Mouse (Mus musculus) testis, adult 2 months (tissue): ENCODE measurements at regions not wholly inside any gene's neighbourhood (a gene's known extent, or its start where the extent isn't known, plus 50 kb on each side); places are given as distances from the start of the nearest gene placed in this dataset.

Source experiments
- CTCF ChIP-seq: fragments of 200-500 bp; IDR thresholded peaks from 2 replicates; pipeline ENCODE4 v1.5.1; 2012; ENCODE audit warnings: low read depth, mild to moderate bottlenecking, inconsistent platforms, low read length, moderate library complexity; ENCODE audit not compliant: control insufficient read depth, insufficient read depth, insufficient replicate concordance
- POLR2A ChIP-seq: fragments of 200-500 bp; IDR thresholded peaks from 2 replicates; pipeline ENCODE4 v1.6.1; 2012; ENCODE audit warnings: low read depth, mild to moderate bottlenecking, inconsistent platforms, low read length, moderate library complexity; ENCODE audit not compliant: control insufficient read depth

GRCm38 (mm10) chr6:31995249-31995648 lies 54.8 kb upstream of the 1700012A03Rik start:
- TF ChIP-seq CTCF = no peak
- TF ChIP-seq POLR2A = no peak
